9 mouse cellular contexts compared by ENCODE assay signal in the genomic region with DNA sequence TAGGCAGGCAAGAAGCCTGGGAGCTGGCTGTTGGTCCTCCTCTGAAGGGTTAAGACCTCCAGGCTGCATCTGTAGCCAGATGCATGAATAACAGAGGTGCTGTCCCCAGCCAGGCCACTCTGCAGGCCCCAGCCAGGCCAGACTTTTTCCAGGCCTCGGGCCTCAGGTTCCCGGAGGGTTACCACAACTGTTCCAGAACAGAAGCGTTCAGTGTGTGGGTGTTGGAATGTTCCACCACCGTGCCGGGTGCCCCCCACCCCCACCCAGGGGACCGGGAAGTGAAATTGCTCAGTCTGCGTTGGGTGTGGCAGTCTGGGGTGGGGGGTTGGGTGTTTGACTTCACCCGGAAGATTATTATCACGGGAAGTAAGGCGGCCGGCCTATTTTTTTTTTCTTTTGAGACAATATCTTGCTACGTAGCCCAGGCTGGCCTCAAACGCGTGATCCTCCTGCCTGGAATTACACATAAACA. TPM values are rescaled to one million over a fixed set of nuclear protein-coding genes. Genes with fewer than 3 reads are reported as not detected.
DNase-seq lines count a peak whose midpoint lies in the region; ATAC-seq lines count a peak whose summit lies in the region.
"Had no signal": no experiment of that assay in that cellular context is flagged by ENCODE, and none has a peak within 500 bp of the region (broad histone marks: within the 10 kb centered on the region; RNA-seq: fewer than 3 reads in every experiment).

No protein-coding gene starts in this region.

- WGBS in liver, embryonic 15.5 days (ENCODE audit: insufficient replicate concordance): 32% methylated on average over 14 of the region's 14 CpGs

- no peak overlapping the region for H3K9ac ChIP-seq in liver, embryonic 15.5 days
- H3K9ac ChIP-seq: neural tube, embryonic 13.5 days had no signal

- peak; percentile 15 for DNase-seq in CD4-positive, CD25-positive, alpha-beta regulatory T cell, adult 2 months (ENCODE audit: low read depth, low spot score)
- DNase-seq in urinary bladder, adult 18-20 months (ENCODE audit: low spot score in 2 of 2): peak; percentile 6 to 7
- no peak for DNase-seq in urinary bladder, postnatal 25 days (ENCODE audit: low spot score)
- DNase-seq in cerebellum, postnatal 14 days: no peak
- DNase-seq in kidney, adult 9 months: no peak
- DNase-seq in ovary, postnatal 10 days (ENCODE audit: low spot score): no peak

- no peak for ATAC-seq in CD4-positive, CD25-positive, alpha-beta regulatory T cell, adult 4 months
- no peak for ATAC-seq in liver, embryonic 15.5 days (ENCODE audit: insufficient read depth)

- H3K4me1 ChIP-seq in liver, embryonic 15.5 days (replicated peaks): peaks cover 35% of the 10 kb centered on the region

- H3K36me3 ChIP-seq in liver, embryonic 15.5 days (replicated peaks): no peaks in the 10 kb centered on the region
- H3K36me3 ChIP-seq: neural tube, embryonic 13.5 days had no signal

- peaks cover 88% of the 10 kb centered on the region for H3K27me3 ChIP-seq in liver, embryonic 15.5 days
- H3K27me3 ChIP-seq: neural tube, embryonic 13.5 days had no signal

- no peaks in the 10 kb centered on the region for H3K9me3 ChIP-seq in liver, embryonic 15.5 days (replicated peaks)
- H3K9me3 ChIP-seq: neural tube, embryonic 13.5 days had no signal

- no peak overlapping the region for H3K4me3 ChIP-seq in liver, embryonic 15.5 days (replicated peaks)
- H3K4me3 ChIP-seq: neural tube, embryonic 13.5 days had no signal

- no peak overlapping the region for H3K4me2 ChIP-seq in liver, embryonic 15.5 days
- H3K4me2 ChIP-seq: neural tube, embryonic 13.5 days had no signal

- peak overlapping the region; percentile 48 for H3K27ac ChIP-seq in liver, embryonic 15.5 days (replicated peaks)
- H3K27ac ChIP-seq: neural tube, embryonic 13.5 days had no signal

RNA-seq across cellular contexts. Expression of a gene that starts 12.0 kb away (rescaled TPM):
- polyA plus RNA-seq in CD4-positive, CD25-positive, alpha-beta regulatory T cell, adult 4 months (2017; shearing (Covaris generic)): 1 to 10 TPM; 4.9 to 8.2 TPM
- 8.3 and 9.9 TPM in 2 replicates for polyA plus RNA-seq in liver, embryonic 15.5 days (2015; fragmentation: Nextera tagmentation; extraction: Ambion mirVana)

Comparison
In these comparisons a context has a peak if more than half of its experiments do, and no peak if none do; other contexts are left out.
1. DNase-seq: peak in CD4-positive, CD25-positive, alpha-beta regulatory T cell, adult 2 months (single experiment) and urinary bladder, adult 18-20 months (2 of 2); none in urinary bladder, postnatal 25 days (single experiment), cerebellum, postnatal 14 days (0 of 2), kidney, adult 9 months (single experiment) and ovary, postnatal 10 days (single experiment).